Mouse (Mus musculus) liver, embryonic 14.5 days (tissue): ENCODE results near the gene Cmip.

Source experiments
- CTCF ChIP-seq: IDR thresholded peaks from 2 replicates; pipeline ENCODE4 v1.5.1; 2016; ENCODE audit warnings: antibody characterized with exemption, low read depth, control low read depth
- EP300 ChIP-seq: IDR thresholded peaks from 2 replicates; pipeline ENCODE4 v1.6.1; 2016; ENCODE audit warnings: antibody characterized with exemption, low read depth

DNA sequence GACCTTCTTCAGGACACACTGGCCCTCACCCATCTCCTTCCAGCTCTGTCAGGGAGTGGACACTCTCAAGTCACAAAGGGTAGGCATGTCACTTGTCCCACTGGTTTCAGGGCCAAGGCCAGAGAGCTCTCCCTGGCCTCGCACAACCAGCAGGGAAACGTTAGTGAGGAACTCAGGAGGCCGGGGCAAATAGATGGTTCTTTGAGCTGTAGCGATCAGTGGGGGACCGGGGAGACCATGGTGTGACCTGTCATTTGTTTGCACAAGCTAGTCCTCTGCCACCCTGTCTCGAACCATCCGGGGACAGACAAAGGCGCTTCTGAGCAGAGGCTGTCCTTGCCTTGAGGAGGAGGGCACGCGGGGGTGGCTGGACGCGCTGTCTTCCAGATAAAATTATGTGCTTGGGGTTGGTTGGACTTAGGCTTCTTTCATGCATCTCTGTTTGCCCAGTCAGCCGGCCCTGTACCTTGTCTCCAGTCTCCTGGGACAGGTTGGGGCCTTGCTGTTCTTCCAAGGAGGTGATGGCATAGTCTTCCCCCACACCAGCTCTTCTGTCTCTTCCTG, 99.3 kb downstream of the Cmip start:
- TF ChIP-seq CTCF (no peak), EP300 (no peak)
